Mouse (Mus musculus): ENCODE measurements around the gene Pcnx4.
"Not testable (repeated sequence)": the region's sequence is repeated elsewhere in the genome, so short reads cannot be mapped to it uniquely, and the experiment has no call there.

Gene Pcnx4

DNA sequence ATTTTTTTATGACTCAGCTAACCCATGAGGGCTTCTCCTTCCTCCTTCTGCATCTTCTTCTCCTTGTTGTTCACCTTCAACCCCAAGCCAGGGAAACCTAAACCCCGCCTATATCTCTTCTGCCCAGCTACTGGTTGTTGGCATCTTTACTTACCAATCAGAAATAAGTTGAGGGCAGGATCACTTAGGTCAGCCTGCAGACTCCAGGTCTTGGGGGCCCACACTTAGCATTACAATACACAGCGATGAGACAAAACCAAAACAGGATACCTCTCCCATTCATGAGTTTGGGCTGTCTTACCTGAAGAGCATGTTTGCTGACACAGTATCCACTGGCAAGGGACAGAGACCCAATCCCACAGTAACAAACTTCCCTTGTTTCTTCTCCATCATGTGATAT is 57.8 kb downstream of the Pcnx4 start:
- DNase-seq (ENCODE audit: low spot score in 2 of 2), result no peak

DNA sequence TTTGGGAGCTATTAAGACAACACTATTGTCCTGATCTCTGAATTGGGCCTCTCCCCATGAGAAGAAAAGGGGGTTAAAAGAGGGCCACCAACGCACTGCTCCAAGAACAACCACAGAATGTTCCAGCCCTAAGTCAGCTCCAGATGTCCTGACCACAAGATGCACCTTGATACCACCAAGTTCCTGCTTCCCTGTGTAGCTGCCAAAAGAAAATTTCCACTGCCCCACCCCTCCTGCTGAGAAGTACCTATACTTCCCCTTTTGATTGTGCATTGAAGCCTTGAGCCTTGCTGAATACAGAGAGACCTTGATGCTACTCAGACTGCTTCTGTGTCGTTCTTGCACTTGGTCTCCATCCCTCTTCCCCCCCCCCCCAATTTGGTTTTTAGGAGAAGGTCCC is 62.5 kb downstream of the Pcnx4 start:
- not testable (repeated sequence) for DNase-seq (ENCODE audit: low spot score in 2 of 2)

DNA sequence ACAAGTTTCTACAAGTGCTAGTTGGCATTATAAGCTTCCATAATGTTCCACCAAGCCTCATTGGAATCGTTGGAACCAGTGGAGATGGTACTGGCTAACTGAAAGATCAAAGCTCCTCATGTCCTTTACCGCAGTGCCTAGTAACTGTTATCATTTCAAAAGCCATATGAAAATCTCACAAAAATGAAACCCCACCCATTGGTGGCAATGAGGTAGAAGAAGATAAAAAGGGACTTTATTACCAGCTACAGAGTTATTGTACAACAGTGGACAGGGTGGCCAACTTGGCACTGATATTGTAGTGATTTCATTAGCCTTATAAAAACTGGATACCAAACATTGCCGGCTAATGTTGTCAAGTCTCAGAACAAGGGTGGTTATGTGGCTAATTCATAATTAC is 75.9 kb downstream of the Pcnx4 start:
- DNase-seq (ENCODE audit: low spot score in 2 of 2), result no peak

DNA sequence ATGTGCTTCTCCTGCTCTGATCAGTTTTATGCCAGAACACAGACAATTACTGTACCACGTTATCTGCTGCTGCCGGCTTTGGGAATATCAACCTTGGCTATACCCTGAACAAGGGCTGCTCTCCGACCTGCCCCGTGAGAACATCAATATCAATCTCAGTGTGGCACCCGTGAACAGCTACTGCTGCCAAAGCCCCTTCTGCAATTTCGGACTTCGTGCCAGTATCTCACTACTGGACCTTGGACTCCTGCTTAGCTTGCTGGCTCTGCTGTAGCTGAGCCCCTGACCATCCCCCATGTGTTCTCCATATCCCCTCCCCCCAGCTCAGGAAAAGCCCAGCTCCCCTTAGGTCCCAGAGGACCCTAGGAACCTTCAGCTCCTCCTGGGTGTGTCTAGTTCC is 84.7 kb downstream of the Pcnx4 start:
- no peak for DNase-seq (ENCODE audit: low spot score in 2 of 2)

DNA sequence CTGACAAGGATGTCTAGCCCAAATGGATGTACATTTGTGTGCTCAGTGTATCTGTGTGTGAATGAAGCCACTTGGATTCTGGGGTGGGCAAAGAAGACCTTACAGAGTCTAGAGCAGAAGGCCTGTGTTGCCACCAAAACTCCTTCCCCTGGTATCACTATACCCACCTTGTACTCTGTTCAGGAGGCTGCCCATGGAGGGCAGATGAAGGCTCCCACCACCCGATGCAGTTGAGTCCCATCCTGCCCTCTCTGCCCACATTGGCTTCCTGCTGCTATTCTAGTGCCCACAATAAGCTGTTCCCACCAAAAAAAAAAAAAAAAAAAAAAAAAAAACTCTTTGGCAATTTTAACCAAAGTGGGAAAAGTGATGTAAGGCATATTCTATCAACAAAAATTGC is 85.3 kb downstream of the Pcnx4 start:
- no peak for DNase-seq (ENCODE audit: low spot score in 2 of 2)

DNA sequence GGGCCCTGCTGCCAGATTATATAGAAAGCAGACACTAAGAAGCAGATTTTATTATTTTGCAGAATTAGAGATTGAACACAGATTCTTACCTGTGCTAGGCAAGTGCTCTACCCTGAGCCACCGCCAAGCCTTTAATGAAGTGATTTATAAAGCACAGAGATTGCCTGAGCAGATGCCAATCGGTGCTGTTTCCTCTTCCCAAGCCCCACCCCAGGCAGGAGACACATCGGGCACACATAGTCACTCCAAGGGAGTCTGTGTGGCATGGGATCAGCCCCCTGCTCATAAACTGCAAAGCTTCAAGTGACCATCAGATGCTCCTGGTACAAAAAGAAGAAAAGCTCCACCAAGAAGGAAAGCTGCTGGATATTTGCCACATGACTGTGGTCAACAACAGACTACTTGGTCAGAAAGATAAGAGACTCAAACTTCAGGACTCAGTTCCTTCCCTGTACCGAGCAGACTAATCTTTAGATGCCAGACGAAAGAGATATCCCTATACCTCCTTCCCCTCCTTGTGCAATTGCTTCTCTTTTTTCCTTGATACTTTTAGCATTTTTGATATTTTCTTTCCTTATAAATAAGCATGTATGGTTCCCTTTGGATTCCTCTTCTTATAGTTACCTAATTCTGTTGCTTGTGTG is 86.8 kb downstream of the Pcnx4 start:
- no peak for DNase-seq (ENCODE audit: low spot score in 2 of 2)

DNA sequence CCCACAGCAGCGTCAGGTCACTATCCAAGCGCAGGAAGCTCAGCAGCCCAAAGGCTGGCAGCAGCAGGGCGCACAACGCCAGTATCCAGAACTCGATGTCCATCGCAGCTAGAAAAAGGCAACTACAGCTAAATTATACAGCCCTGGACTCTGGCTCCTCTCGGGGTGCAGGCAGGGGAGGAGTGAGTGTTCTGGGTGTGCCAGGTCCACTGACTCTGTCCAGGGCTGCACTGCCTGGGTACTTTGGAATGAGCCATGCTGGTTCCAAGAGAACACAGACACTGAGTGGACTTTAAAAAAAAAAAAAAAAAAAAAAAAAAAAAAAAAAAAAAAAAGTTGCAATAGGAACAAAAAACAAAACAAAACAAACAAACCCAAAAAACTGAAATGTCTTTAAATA is 92.6 kb downstream of the Pcnx4 start:
- no peak for DNase-seq (ENCODE audit: low spot score in 2 of 2)

All from frontal cortex, postnatal 10 days (tissue).